Mouse (Mus musculus): ENCODE results near the gene Ostc. TPM values are rescaled to one million over a fixed set of nuclear protein-coding genes. Genes with fewer than 3 reads are reported as not detected.

Ostc gene
- polyA plus RNA-seq, 1 experiment from 2014 or later, result 205 TPM

- Histone ChIP-seq H3K36me3 (peaks cover 34% of the 10 kb centered on the region), H3K9me3 (replicated peaks) (no peaks in the 10 kb centered on the region), H3K9ac (replicated peaks) (no peak overlapping the region), H3K4me3 (replicated peaks) (no peak overlapping the region), H3K27ac (replicated peaks) (no peak overlapping the region), H3K27me3 (replicated peaks) (no peaks in the 10 kb centered on the region), H3K4me1 (no peaks in the 10 kb centered on the region), H3K4me2 (no peak overlapping the region)
- ATAC-seq (ENCODE audit: low FRiP score), result no peak
- 87% methylated on average over 4 of the region's 4 CpGs for WGBS
These were observed 11.6 kb downstream of the Ostc start for GRCm38 (mm10) chr3:130697622-130698021.

- Histone ChIP-seq H3K9ac (replicated peaks) (no peak overlapping the region), H3K9me3 (replicated peaks) (no peaks in the 10 kb centered on the region), H3K27me3 (replicated peaks) (no peaks in the 10 kb centered on the region), H3K36me3 (peaks cover 15% of the 10 kb centered on the region), H3K4me2 (no peak overlapping the region), H3K4me1 (peaks cover 10% of the 10 kb centered on the region), H3K27ac (replicated peaks) (no peak overlapping the region), H3K4me3 (replicated peaks) (no peak overlapping the region)
- WGBS, result 93% methylated on average over 7 of the region's 7 CpGs
- no peak for ATAC-seq (ENCODE audit: low FRiP score)
These were observed 14.5 kb downstream of the Ostc start for GRCm38 (mm10) chr3:130694705-130695104.

GRCm38 (mm10) chr3:130694041-130694593, 15.1 kb downstream of the Ostc start:
- Histone ChIP-seq H3K4me3 (replicated peaks) (no peak overlapping the region), H3K27ac (replicated peaks) (no peak overlapping the region), H3K9me3 (replicated peaks) (no peaks in the 10 kb centered on the region), H3K36me3 (peaks cover 11% of the 10 kb centered on the region), H3K9ac (replicated peaks) (no peak overlapping the region), H3K4me1 (peaks cover 10% of the 10 kb centered on the region), H3K27me3 (replicated peaks) (no peaks in the 10 kb centered on the region), H3K4me2 (no peak overlapping the region)
- WGBS, result 70% methylated on average over 9 of the region's 9 CpGs
- no peak for ATAC-seq (ENCODE audit: low FRiP score)

GRCm38 (mm10) chr3:130691596-130692170, 17.6 kb downstream of the Ostc start:
- Histone ChIP-seq H3K36me3 (peaks cover 11% of the 10 kb centered on the region), H3K9me3 (replicated peaks) (no peaks in the 10 kb centered on the region), H3K4me1 (peaks cover 10% of the 10 kb centered on the region), H3K27ac (replicated peaks) (no peak overlapping the region), H3K4me2 (peak overlapping the region; percentile 55), H3K9ac (replicated peaks) (no peak overlapping the region), H3K27me3 (replicated peaks) (no peaks in the 10 kb centered on the region), H3K4me3 (replicated peaks) (peak overlapping the region; percentile 27)
- WGBS, result 32% methylated on average over 12 of the region's 12 CpGs
- no peak for ATAC-seq (ENCODE audit: low FRiP score)

GRCm38 (mm10) chr3:130690834-130691595, 18.2 kb downstream of the Ostc start:
- Histone ChIP-seq H3K27me3 (replicated peaks) (no peaks in the 10 kb centered on the region), H3K27ac (replicated peaks) (no peak overlapping the region), H3K4me2 (peak overlapping the region; percentile 55), H3K9me3 (replicated peaks) (no peaks in the 10 kb centered on the region), H3K9ac (replicated peaks) (no peak overlapping the region), H3K36me3 (peaks cover 11% of the 10 kb centered on the region), H3K4me3 (replicated peaks) (peak overlapping the region; percentile 27), H3K4me1 (peaks cover 10% of the 10 kb centered on the region)
- ATAC-seq (ENCODE audit: low FRiP score), result no peak
- 13% methylated on average over 20 of the region's 20 CpGs for WGBS

- peak; percentile 77 for ATAC-seq (ENCODE audit: low FRiP score)
- H3K27ac ChIP-seq (replicated peaks), result no peak overlapping the region
- no peaks in the 10 kb centered on the region for H3K27me3 ChIP-seq (replicated peaks)
- peaks cover 10% of the 10 kb centered on the region for H3K4me1 ChIP-seq
- H3K4me3 ChIP-seq (replicated peaks), result no peak overlapping the region
- peak overlapping the region; percentile 41 for H3K4me2 ChIP-seq
- WGBS, result 9% methylated on average over 12 of the region's 12 CpGs
- no peaks in the 10 kb centered on the region for H3K9me3 ChIP-seq (replicated peaks)
- no peak overlapping the region for H3K9ac ChIP-seq (replicated peaks)
- peaks cover 1% of the 10 kb centered on the region; the same call in 1 of the 2 replicates for H3K36me3 ChIP-seq
These were observed 19.6 kb downstream of the Ostc start for GRCm38 (mm10) chr3:130689630-130690029.

- Histone ChIP-seq H3K9ac (replicated peaks) (no peak overlapping the region), H3K4me2 (no peak overlapping the region), H3K27me3 (replicated peaks) (no peaks in the 10 kb centered on the region), H3K36me3 (no peaks in the 10 kb centered on the region), H3K9me3 (replicated peaks) (no peaks in the 10 kb centered on the region), H3K4me3 (replicated peaks) (no peak overlapping the region), H3K27ac (replicated peaks) (no peak overlapping the region), H3K4me1 (peaks cover 10% of the 10 kb centered on the region)
- WGBS, result 96% methylated on average over 1 of the region's 1 CpGs
- no peak for ATAC-seq (ENCODE audit: low FRiP score)
These were observed 22.2 kb downstream of the Ostc start for GRCm38 (mm10) chr3:130687051-130687450.

GRCm38 (mm10) chr3:130685014-130685366, 24.3 kb downstream of the Ostc start:
- 89% methylated on average over 8 of the region's 8 CpGs for WGBS
- no peaks in the 10 kb centered on the region for H3K27me3 ChIP-seq (replicated peaks)
- no peaks in the 10 kb centered on the region for H3K4me1 ChIP-seq
- no peak for ATAC-seq (ENCODE audit: low FRiP score)
- no peak overlapping the region for H3K4me3 ChIP-seq (replicated peaks)
- H3K9ac ChIP-seq (replicated peaks), result no peak overlapping the region
- H3K9me3 ChIP-seq (replicated peaks), result no peaks in the 10 kb centered on the region
- H3K4me2 ChIP-seq, result no peak overlapping the region
- no peaks in the 10 kb centered on the region for H3K36me3 ChIP-seq
- H3K27ac ChIP-seq (replicated peaks), result no peak overlapping the region

- H3K36me3 ChIP-seq, result no peaks in the 10 kb centered on the region
- H3K4me3 ChIP-seq (replicated peaks), result no peak overlapping the region
- no peaks in the 10 kb centered on the region for H3K4me1 ChIP-seq
- no peak for ATAC-seq (ENCODE audit: low FRiP score)
- H3K27me3 ChIP-seq (replicated peaks), result no peaks in the 10 kb centered on the region
- no peak overlapping the region for H3K4me2 ChIP-seq
- 78% methylated on average over 9 of the region's 9 CpGs for WGBS
- no peak overlapping the region for H3K27ac ChIP-seq (replicated peaks)
- no peaks in the 10 kb centered on the region for H3K9me3 ChIP-seq (replicated peaks)
- H3K9ac ChIP-seq (replicated peaks), result no peak overlapping the region
These were observed 24.8 kb downstream of the Ostc start for GRCm38 (mm10) chr3:130684276-130685013.

GRCm38 (mm10) chr3:130683836-130684235, 25.4 kb downstream of the Ostc start:
- no peak overlapping the region for H3K4me3 ChIP-seq (replicated peaks)
- H3K36me3 ChIP-seq, result no peaks in the 10 kb centered on the region
- 84% methylated on average over 8 of the region's 8 CpGs for WGBS
- no peaks in the 10 kb centered on the region for H3K9me3 ChIP-seq (replicated peaks)
- no peak overlapping the region for H3K4me2 ChIP-seq
- H3K9ac ChIP-seq (replicated peaks), result no peak overlapping the region
- no peak for ATAC-seq (ENCODE audit: low FRiP score)
- H3K27me3 ChIP-seq (replicated peaks), result no peaks in the 10 kb centered on the region
- no peaks in the 10 kb centered on the region for H3K4me1 ChIP-seq
- H3K27ac ChIP-seq (replicated peaks), result no peak overlapping the region

- H3K4me1 ChIP-seq, result no peaks in the 10 kb centered on the region
- no peaks in the 10 kb centered on the region for H3K36me3 ChIP-seq
- no peaks in the 10 kb centered on the region for H3K27me3 ChIP-seq (replicated peaks)
- H3K4me2 ChIP-seq, result no peak overlapping the region
- no peak for ATAC-seq (ENCODE audit: low FRiP score)
- H3K4me3 ChIP-seq (replicated peaks), result no peak overlapping the region
- 86% methylated on average over 9 of the region's 9 CpGs for WGBS
- no peak overlapping the region for H3K9ac ChIP-seq (replicated peaks)
- H3K9me3 ChIP-seq (replicated peaks), result no peaks in the 10 kb centered on the region
- H3K27ac ChIP-seq (replicated peaks), result no peak overlapping the region
These were observed 27.1 kb downstream of the Ostc start for GRCm38 (mm10) chr3:130682183-130682582.
